9 mouse cellular contexts compared by ENCODE assay signal in the genomic region with DNA sequence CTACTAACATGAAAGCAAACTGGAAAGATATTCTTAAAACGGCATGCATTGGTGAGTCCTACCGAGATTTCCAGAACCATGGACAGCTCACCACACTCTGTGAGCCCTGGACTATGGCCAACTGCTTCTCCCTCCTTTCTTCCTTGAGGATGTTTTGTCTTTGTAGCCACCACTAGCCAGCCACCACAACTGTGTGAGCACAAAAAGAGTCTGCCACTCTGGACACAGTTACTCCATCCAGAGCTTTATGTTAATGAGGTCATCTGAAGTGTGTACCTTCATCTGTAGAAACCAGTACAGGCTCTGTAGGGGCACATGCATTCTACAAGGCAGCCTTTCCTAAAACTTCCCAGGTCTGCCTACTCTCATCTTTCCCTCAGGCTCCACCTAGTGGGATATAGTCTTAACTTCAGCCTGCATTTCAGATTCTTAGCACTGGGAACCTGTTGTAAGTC. TPM values are rescaled to one million over a fixed set of nuclear protein-coding genes. Genes with fewer than 3 reads are reported as not detected.
DNase-seq lines count a peak whose midpoint lies in the region; ATAC-seq and TF ChIP-seq lines count a peak whose summit lies in the region.
"Had no signal": no experiment of that assay in that cellular context is flagged by ENCODE, and none has a peak within 500 bp of the region (broad histone marks: within the 10 kb centered on the region; RNA-seq: fewer than 3 reads in every experiment).

No protein-coding gene starts in this region.

- no peak overlapping the region for H3K27ac ChIP-seq in lung, postnatal 0 days (ENCODE audit: low read length)
- H3K27ac ChIP-seq in forebrain, embryonic 15.5 days (replicated peaks): no peak overlapping the region
- H3K27ac ChIP-seq in kidney, postnatal 0 days: no peak overlapping the region
- H3K27ac ChIP-seq in midbrain, embryonic 15.5 days: no peak overlapping the region
- H3K27ac ChIP-seq: stomach, embryonic 15.5 days had no signal

- WGBS in lung, postnatal 0 days: 8% methylated on average over 2 of the region's 2 CpGs
- WGBS in forebrain, embryonic 15.5 days: 14% methylated on average over 2 of the region's 2 CpGs
- WGBS in kidney, postnatal 0 days: 3% methylated on average over 2 of the region's 2 CpGs
- WGBS in midbrain, embryonic 15.5 days: 19% methylated on average over 2 of the region's 2 CpGs

- no peak overlapping the region for H3K4me3 ChIP-seq in lung, postnatal 0 days (ENCODE audit: low read depth, low read length)
- H3K4me3 ChIP-seq in forebrain, embryonic 15.5 days: no peak overlapping the region
- no peak overlapping the region for H3K4me3 ChIP-seq in kidney, postnatal 0 days (replicated peaks; ENCODE audit: low read depth, low read length)
- no peak overlapping the region for H3K4me3 ChIP-seq in midbrain, embryonic 15.5 days
- H3K4me3 ChIP-seq: stomach, embryonic 15.5 days had no signal

- H3K36me3 ChIP-seq in lung, postnatal 0 days (ENCODE audit: insufficient read depth, low read length): no peaks in the 10 kb centered on the region
- H3K36me3 ChIP-seq in forebrain, embryonic 15.5 days: no peaks in the 10 kb centered on the region
- H3K36me3 ChIP-seq in kidney, postnatal 0 days (ENCODE audit: insufficient read depth, low read length): no peaks in the 10 kb centered on the region
- no peaks in the 10 kb centered on the region for H3K36me3 ChIP-seq in midbrain, embryonic 15.5 days (replicated peaks)
- H3K36me3 ChIP-seq: stomach, embryonic 15.5 days had no signal

- no peaks in the 10 kb centered on the region for H3K9me3 ChIP-seq in lung, postnatal 0 days (ENCODE audit: low read length)
- H3K9me3 ChIP-seq in forebrain, embryonic 15.5 days: no peaks in the 10 kb centered on the region
- H3K9me3 ChIP-seq in kidney, postnatal 0 days (replicated peaks; ENCODE audit: low read length): no peaks in the 10 kb centered on the region
- no peaks in the 10 kb centered on the region for H3K9me3 ChIP-seq in midbrain, embryonic 15.5 days
- H3K9me3 ChIP-seq: stomach, embryonic 15.5 days had no signal

- TF ChIP-seq CTCF in lung, postnatal 0 days (IDR thresholded peaks at IDR 0.05): no peak
- peak; percentile 58 for TF ChIP-seq CTCF in kidney, postnatal 0 days (IDR thresholded peaks at IDR 0.05; ENCODE audit: low read depth)

- H3K9ac ChIP-seq in lung, postnatal 0 days (replicated peaks; ENCODE audit: low read depth): no peak overlapping the region
- no peak overlapping the region for H3K9ac ChIP-seq in forebrain, embryonic 15.5 days (replicated peaks)
- no peak overlapping the region for H3K9ac ChIP-seq in kidney, postnatal 0 days (ENCODE audit: low read depth, low read length)
- H3K9ac ChIP-seq in midbrain, embryonic 15.5 days: no peak overlapping the region
- H3K9ac ChIP-seq: stomach, embryonic 15.5 days had no signal

- DNase-seq in lung, postnatal 0 days (ENCODE audit: low spot score): peak; percentile 26
- no peak for DNase-seq in lung, adult 18-20 months
- DNase-seq in brain, embryonic 18.5 days (ENCODE audit: low read depth, low spot score): peak; percentile 28
- peak; percentile 81 for DNase-seq in kidney, postnatal 0 days (ENCODE audit: low spot score)
- peak; percentile 32 for DNase-seq in yolk sac, embryonic 10.5 days (ENCODE audit: low spot score)
- DNase-seq in spleen, postnatal 36 days (ENCODE audit: low spot score in 2 of 2): no peak

- ATAC-seq in lung, postnatal 0 days: no peak
- ATAC-seq in forebrain, embryonic 15.5 days (replicated peaks): peak; percentile 83
- no peak for ATAC-seq in kidney, postnatal 0 days (replicated peaks; ENCODE audit: low FRiP score, low read depth)
- peak; percentile 74 for ATAC-seq in midbrain, embryonic 15.5 days (replicated peaks)

- H3K4me2 ChIP-seq in lung, postnatal 0 days (replicated peaks; ENCODE audit: low read depth, low read length): no peak overlapping the region
- H3K4me2 ChIP-seq in forebrain, embryonic 15.5 days (replicated peaks): no peak overlapping the region
- H3K4me2 ChIP-seq in kidney, postnatal 0 days (ENCODE audit: low read length): no peak overlapping the region
- H3K4me2 ChIP-seq in midbrain, embryonic 15.5 days: no peak overlapping the region
- H3K4me2 ChIP-seq: stomach, embryonic 15.5 days had no signal

- TF ChIP-seq EP300 in lung, postnatal 0 days (IDR thresholded peaks at IDR 0.05): no peak

- no peaks in the 10 kb centered on the region for H3K27me3 ChIP-seq in lung, postnatal 0 days (replicated peaks; ENCODE audit: insufficient read depth, low read length)
- no peaks in the 10 kb centered on the region for H3K27me3 ChIP-seq in forebrain, embryonic 15.5 days
- no peaks in the 10 kb centered on the region for H3K27me3 ChIP-seq in kidney, postnatal 0 days (ENCODE audit: insufficient read depth, low read length)
- no peaks in the 10 kb centered on the region for H3K27me3 ChIP-seq in midbrain, embryonic 15.5 days (replicated peaks)
- H3K27me3 ChIP-seq: stomach, embryonic 15.5 days had no signal

- no peaks in the 10 kb centered on the region for H3K4me1 ChIP-seq in lung, postnatal 0 days (ENCODE audit: insufficient read depth, low read depth, low read length)
- H3K4me1 ChIP-seq in forebrain, embryonic 15.5 days: no peaks in the 10 kb centered on the region
- H3K4me1 ChIP-seq in kidney, postnatal 0 days (replicated peaks; ENCODE audit: insufficient read depth, low read length): no peaks in the 10 kb centered on the region
- H3K4me1 ChIP-seq in midbrain, embryonic 15.5 days: no peaks in the 10 kb centered on the region
- H3K4me1 ChIP-seq: stomach, embryonic 15.5 days had no signal

RNA-seq across cellular contexts. Expression of a gene that starts 43.6 kb away (rescaled TPM):
- polyA plus RNA-seq in lung, postnatal 0 days (2015; fragmentation: Nextera tagmentation; extraction: Ambion mirVana): not detected in 2 replicates
- 0.23 and 0.36 TPM in 2 replicates for polyA plus RNA-seq in forebrain, embryonic 15.5 days (2015; fragmentation: Nextera tagmentation; extraction: Ambion mirVana)
- 0.06 and 0.14 TPM in 2 replicates for polyA plus RNA-seq in kidney, postnatal 0 days (2015; fragmentation: Nextera tagmentation; extraction: Ambion mirVana)
- 0.70 and 1.3 TPM in 2 replicates for polyA plus RNA-seq in midbrain, embryonic 15.5 days (2015; fragmentation: Nextera tagmentation; extraction: Ambion mirVana)
- polyA plus RNA-seq: stomach, embryonic 15.5 days had no signal

Comparison
In these comparisons a context has a peak if more than half of its experiments do, and no peak if none do; other contexts are left out.
1. DNase-seq: peak in lung, postnatal 0 days (single experiment), brain, embryonic 18.5 days (single experiment), kidney, postnatal 0 days (single experiment) and yolk sac, embryonic 10.5 days (single experiment); none in lung, adult 18-20 months (0 of 2) and spleen, postnatal 36 days (0 of 2).
2. ATAC-seq: peak in forebrain, embryonic 15.5 days (single experiment) and midbrain, embryonic 15.5 days (single experiment); none in lung, postnatal 0 days (single experiment) and kidney, postnatal 0 days (single experiment).